Mouse (Mus musculus) forebrain, embryonic 16.5 days (tissue): Measurements from ENCODE around the gene Atp2c1. TPM values are rescaled to one million over a fixed set of nuclear protein-coding genes. Genes with fewer than 3 reads are reported as not detected.

Experiments
- polyA plus RNA-seq: library from polyadenylated mRNA; unstranded; fragments of >200 nt; fragmentation: Nextera tagmentation; extraction: Ambion mirVana; gene quantifications from 2 replicates; pipeline ENCODE4 v1.2.1, GENCODE M21; 2015

Atp2c1 gene
- polyA plus RNA-seq, 1 experiment from 2014 or later, result 96.2 TPM

Other genes with a start within 250 kb of the Atp2c1 start
- gene Aste1, start 131.9 kb downstream of the Atp2c1 start, polyA plus RNA-seq, result 13.9 and 15.0 TPM in 2 replicates
- gene Nek11, start 131.8 kb downstream of the Atp2c1 start, polyA plus RNA-seq, result 2.6 and 3.3 TPM in 2 replicates
- gene Pik3r4, start 115.7 kb upstream of the Atp2c1 start, polyA plus RNA-seq, result 19.6 and 20.5 TPM in 2 replicates